Mouse (Mus musculus) MEL (cell line): ENCODE results near the gene Mob4. TPM values are rescaled to one million over a fixed set of nuclear protein-coding genes. Genes with fewer than 3 reads are reported as not detected.

Source experiments
- DNase-seq: peaks from one replicate; pipeline ENCODE4 v3.0.0; 2011; ENCODE audit warnings: low read depth, low spot score
- H3K27ac ChIP-seq: 2 replicates; pipeline ENCODE4 v1.5.1; 2012; ENCODE audit warnings: low read depth, mild to moderate bottlenecking, control low read depth, low read length, moderate library complexity; ENCODE audit not compliant: control insufficient read depth
- H3K27me3 ChIP-seq, 2 experiments: fragments of 150-350 bp in 1 of 2; sonication (generic) in 1 of 2; 2 replicates each; pipeline ENCODE4 v1.6.1; 2012; ENCODE audit warnings: low read length in 2 of 2, mild to moderate bottlenecking in 2 of 2, improper control_type of control experiment in 1 of 2, moderate library complexity in 1 of 2; ENCODE audit not compliant: insufficient read depth in 2 of 2, control insufficient read depth in 1 of 2
- H3K36me3 ChIP-seq, 2 experiments: 2 replicates each; pipeline ENCODE4 v1.6.1; 2012 to 2014; ENCODE audit warnings: low read length in 2 of 2, improper control_type of control experiment in 1 of 2, inconsistent platforms in 1 of 2, mild to moderate bottlenecking in 1 of 2; ENCODE audit not compliant: insufficient read depth in 2 of 2, control insufficient read depth in 1 of 2
- H3K4me1 ChIP-seq, 2 experiments: fragments of 150-350 bp in 1 of 2; sonication (generic) in 1 of 2; 2 replicates each; pipeline ENCODE4 v1.6.1; 2012; ENCODE audit warnings: low read length in 2 of 2, improper control_type of control experiment in 1 of 2, mild to moderate bottlenecking in 1 of 2; ENCODE audit not compliant: insufficient read depth in 2 of 2, control insufficient read depth in 1 of 2
- H3K4me3 ChIP-seq, 2 experiments: fragments of 150-350 bp in 1 of 2; sonication (generic) in 1 of 2; 2 replicates each; pipeline ENCODE4 v1.5.1; 2012; ENCODE audit warnings: low read depth in 2 of 2, low read length in 2 of 2, mild to moderate bottlenecking in 2 of 2, moderate library complexity in 2 of 2, control low read depth in 1 of 2, improper control_type of control experiment in 1 of 2; ENCODE audit not compliant: control insufficient read depth in 1 of 2, insufficient read depth in 1 of 2
- H3K79me2 ChIP-seq: 2 replicates; pipeline ENCODE4 v1.6.1; 2012; ENCODE audit warnings: mild to moderate bottlenecking, low read length, moderate library complexity; ENCODE audit not compliant: control insufficient read depth, poor library complexity, insufficient read depth
- H3K9ac ChIP-seq: 2 replicates; pipeline ENCODE4 v1.6.1; 2012; ENCODE audit warnings: low read depth, mild to moderate bottlenecking, control low read depth, low read length, moderate library complexity; ENCODE audit not compliant: control insufficient read depth, poor library complexity, severe bottlenecking
- H3K9me3 ChIP-seq: fragments of 150-350 bp; sonication (generic); replicated peaks from 2 replicates; pipeline ENCODE4 v1.6.1; 2012; ENCODE audit warnings: mild to moderate bottlenecking, low read length, improper control_type of control experiment, moderate library complexity; ENCODE audit not compliant: insufficient read depth
- BHLHE40 ChIP-seq: IDR thresholded peaks from 2 replicates; pipeline ENCODE4 v1.6.1; 2012; ENCODE audit warnings: low read depth, mild to moderate bottlenecking, inconsistent platforms, low read length, improper control_type of control experiment, borderline replicate concordance
- CTCF ChIP-seq, 3 experiments: IDR thresholded peaks in 2 of 3; conservative IDR thresholded peaks in 1 of 3; 2 replicates each; pipeline ENCODE4 v1.5.1; 2011 to 2012; ENCODE audit warnings: low read length in 3 of 3, low read depth in 2 of 3, mild to moderate bottlenecking in 2 of 3, improper control_type of control experiment in 1 of 3, inconsistent platforms in 1 of 3, mixed read lengths in 1 of 3, moderate library complexity in 1 of 3; ENCODE audit not compliant: control insufficient read depth in 1 of 3, insufficient read depth in 1 of 3, poor library complexity in 1 of 3, severe bottlenecking in 1 of 3
- E2F4 ChIP-seq: IDR thresholded peaks from 2 replicates; pipeline ENCODE4 v1.6.1; 2011; ENCODE audit warnings: low read depth, low read length, improper control_type of control experiment, borderline replicate concordance
- ELF1 ChIP-seq: IDR thresholded peaks from 2 replicates; pipeline ENCODE4 v1.6.1; 2014; ENCODE audit warnings: low read depth, mild to moderate bottlenecking, inconsistent platforms, low read length, improper control_type of control experiment, moderate library complexity
- EP300 ChIP-seq, 2 experiments: IDR thresholded peaks; 2 replicates each; pipeline ENCODE4 v1.6.1; 2011; ENCODE audit warnings: improper control_type of control experiment in 2 of 2, low read length in 2 of 2, low read depth in 1 of 2, mild to moderate bottlenecking in 1 of 2
- ETS1 ChIP-seq: IDR thresholded peaks from 2 replicates; pipeline ENCODE4 v1.6.1; 2012; ENCODE audit warnings: low read depth, mild to moderate bottlenecking, inconsistent platforms, low read length, improper control_type of control experiment, moderate library complexity
- GABPA ChIP-seq: IDR thresholded peaks from 2 replicates; pipeline ENCODE4 v1.6.1; 2012; ENCODE audit warnings: low read depth, mild to moderate bottlenecking, inconsistent platforms, low read length, improper control_type of control experiment, moderate library complexity
- GATA1 ChIP-seq: IDR thresholded peaks from 2 replicates; pipeline ENCODE4 v1.6.1; 2011; ENCODE audit warnings: low read depth, low read length, improper control_type of control experiment
- HCFC1 ChIP-seq: IDR thresholded peaks from 2 replicates; pipeline ENCODE4 v1.6.1; 2012; ENCODE audit warnings: low read depth, mild to moderate bottlenecking, inconsistent platforms, low read length, improper control_type of control experiment, moderate library complexity
- KAT2A ChIP-seq: conservative IDR thresholded peaks from 2 replicates; pipeline ENCODE4 v1.6.1; 2012; ENCODE audit warnings: low read depth, low read length, improper control_type of control experiment, inconsistent platforms
- MAFK ChIP-seq: IDR thresholded peaks from 2 replicates; pipeline ENCODE4 v1.6.1; 2011; ENCODE audit warnings: low read depth, mild to moderate bottlenecking, low read length, improper control_type of control experiment, borderline replicate concordance
- MAX ChIP-seq: IDR thresholded peaks from 2 replicates; pipeline ENCODE4 v1.6.1; 2011; ENCODE audit warnings: low read length, improper control_type of control experiment
- MAZ ChIP-seq: IDR thresholded peaks from 2 replicates; pipeline ENCODE4 v1.6.1; 2012; ENCODE audit warnings: low read depth, mild to moderate bottlenecking, inconsistent platforms, low read length, improper control_type of control experiment
- MXI1 ChIP-seq: IDR thresholded peaks from 2 replicates; pipeline ENCODE4 v1.6.1; 2011; ENCODE audit warnings: mild to moderate bottlenecking, low read depth, low read length, improper control_type of control experiment
- NELFE ChIP-seq: IDR thresholded peaks from 2 replicates; pipeline ENCODE4 v1.6.1; 2011; ENCODE audit warnings: low read depth, low read length, improper control_type of control experiment
- POLR2A ChIP-seq, 2 experiments: IDR thresholded peaks; 2 replicates each; pipeline ENCODE4 v1.6.1; 2011 to 2012; ENCODE audit warnings: low read length in 2 of 2, mild to moderate bottlenecking in 2 of 2, control low read depth in 1 of 2, improper control_type of control experiment in 1 of 2, low read depth in 1 of 2, moderate library complexity in 1 of 2; ENCODE audit not compliant: control insufficient read depth in 1 of 2, insufficient read depth in 1 of 2, poor library complexity in 1 of 2
- POLR2AphosphoS2 ChIP-seq: IDR thresholded peaks from 2 replicates; pipeline ENCODE4 v1.6.1; 2011; ENCODE audit warnings: low read length, improper control_type of control experiment
- RAD21 ChIP-seq: IDR thresholded peaks from 2 replicates; pipeline ENCODE4 v1.6.1; 2011; ENCODE audit warnings: mild to moderate bottlenecking, low read depth, low read length, improper control_type of control experiment
- SIN3A ChIP-seq: IDR thresholded peaks from 2 replicates; pipeline ENCODE4 v1.6.1; 2012; ENCODE audit warnings: low read length, improper control_type of control experiment, inconsistent platforms
- SMC3 ChIP-seq: IDR thresholded peaks from 2 replicates; pipeline ENCODE4 v1.6.1; 2011; ENCODE audit warnings: low read depth, low read length, improper control_type of control experiment
- TBP ChIP-seq: IDR thresholded peaks from 2 replicates; pipeline ENCODE4 v1.8.0; 2011; ENCODE audit warnings: low read depth, low read length, improper control_type of control experiment
- TCF12 ChIP-seq: IDR thresholded peaks from 2 replicates; pipeline ENCODE4 v1.6.1; 2014; ENCODE audit warnings: low read depth, mild to moderate bottlenecking, inconsistent platforms, low read length, improper control_type of control experiment, moderate library complexity
- USF2 ChIP-seq, 2 experiments: IDR thresholded peaks; 2 replicates each; pipeline ENCODE4 v1.6.1; 2011 to 2012; ENCODE audit warnings: improper control_type of control experiment in 2 of 2, low read length in 2 of 2, borderline replicate concordance in 1 of 2, inconsistent platforms in 1 of 2, low read depth in 1 of 2, mild to moderate bottlenecking in 1 of 2; ENCODE audit not compliant: insufficient read depth in 1 of 2
- ZKSCAN1 ChIP-seq: IDR thresholded peaks from 2 replicates; pipeline ENCODE4 v1.6.1; 2012; ENCODE audit warnings: low read depth, mild to moderate bottlenecking, inconsistent platforms, low read length, improper control_type of control experiment, moderate library complexity
- ZMIZ1 ChIP-seq: IDR thresholded peaks from 2 replicates; pipeline ENCODE4 v1.6.1; 2012; ENCODE audit warnings: low read depth, mild to moderate bottlenecking, inconsistent platforms, low read length, improper control_type of control experiment, moderate library complexity
- polyA plus RNA-seq, 2 experiments: library from polyadenylated mRNA; stranded (reverse) in 1 of 2; unstranded in 1 of 2; fragments of >175 nt in 1 of 2; fragments of >200 nt in 1 of 2; gene quantifications; 2 replicates each; pipeline versions ENCODE4 v1.2.1 to v1.2.4; 2012; ENCODE audit warnings: low replicate concordance in 2 of 2, low read depth in 1 of 2; ENCODE audit not compliant: insufficient read length in 2 of 2, insufficient read depth in 1 of 2, missing spikeins in 1 of 2
- total RNA-seq: library from RNA; depleted of rRNA; stranded (reverse); fragments of 300-350 nt; gene quantifications from 2 replicates; pipeline ENCODE4 v1.2.3, GENCODE M21; 2012; rRNA removed

Mob4 gene
- total RNA-seq: 20.7 and 22.0 TPM in 2 replicates
- polyA plus RNA-seq: 10 to 100 TPM; 26.6 to 62.1 TPM

DNA sequence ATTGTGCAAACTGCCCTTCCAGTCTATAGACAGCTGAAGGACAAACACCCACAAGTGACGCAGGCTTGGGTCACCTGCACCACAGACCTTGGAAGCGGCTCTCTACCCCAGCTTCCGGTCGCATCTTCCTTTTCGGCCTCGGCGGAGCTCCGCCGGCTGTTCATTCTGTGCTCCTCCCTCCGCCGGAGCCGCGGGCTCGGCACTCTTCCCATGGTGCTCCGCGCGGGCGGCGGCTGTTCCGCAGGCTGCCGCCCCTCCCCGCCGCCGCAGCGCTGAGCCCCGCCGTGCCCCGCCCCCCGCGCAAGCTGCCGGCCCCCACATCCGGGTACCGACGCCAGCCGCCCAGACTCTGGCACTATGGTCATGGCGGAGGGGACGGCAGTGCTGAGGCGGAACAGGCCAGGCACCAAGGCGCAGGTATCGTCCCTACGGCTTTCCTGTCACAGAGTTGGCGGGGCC lies at the start of gene Mob4:
Gene Mob4 (plus strand): TSS at position 289 of the 459 bp plus-strand sequence.
- TF ChIP-seq GATA1: no peak
- TF ChIP-seq ELF1: peak; percentile 73
- TF ChIP-seq EP300 (IDR thresholded peaks at IDR 0.05; ENCODE audit: low read depth in 1 of 2, low read length in 2 of 2): no peak
- TF ChIP-seq MXI1: peak; percentile 64
- no peak for TF ChIP-seq BHLHE40
- TF ChIP-seq POLR2A (IDR thresholded peaks at IDR 0.05; ENCODE audit: control insufficient read depth in 1 of 2, insufficient read depth in 1 of 2, low read depth in 1 of 2, low read length in 2 of 2, poor library complexity in 1 of 2): peak; percentile 81 to 89; a peak in 3 of 4 replicates
- TF ChIP-seq GABPA: no peak
- no peak for TF ChIP-seq E2F4
- 0 out of 6 replicates have a peak, but pooled peaks of 1 of the 3 experiments have one; percentile 9 for TF ChIP-seq CTCF (IDR thresholded peaks at IDR 0.05 in 2 of 3, conservative IDR thresholded peaks at IDR 0.05 in 1 of 3; ENCODE audit: control insufficient read depth in 1 of 3, insufficient read depth in 1 of 3, low read depth in 2 of 3, low read length in 3 of 3, poor library complexity in 1 of 3, severe bottlenecking in 1 of 3)
- no peak for TF ChIP-seq ZKSCAN1
- peak; percentile 75 for TF ChIP-seq NELFE
- peak; percentile 64; the same call in 1 of the 2 replicates for TF ChIP-seq POLR2AphosphoS2
- TF ChIP-seq MAFK: no peak
- TF ChIP-seq ZMIZ1: peak; percentile 47; the same call in 1 of the 2 replicates
- TF ChIP-seq SMC3: no peak
- no peak for TF ChIP-seq TCF12
- TF ChIP-seq MAZ: peak; percentile 89
- TF ChIP-seq MAX: no peak
- no peak for TF ChIP-seq RAD21
- peak; percentile 87 for TF ChIP-seq TBP
- TF ChIP-seq KAT2A: peak; percentile 44; the same call in 1 of the 2 replicates
- TF ChIP-seq USF2 (IDR thresholded peaks at IDR 0.05; ENCODE audit: borderline replicate concordance in 1 of 2, insufficient read depth in 1 of 2, low read depth in 1 of 2, low read length in 2 of 2): no peak
- peak; percentile 71 for TF ChIP-seq ETS1
- 0 out of 2 replicates have a peak, but pooled peaks have one; percentile 78 for TF ChIP-seq SIN3A
- TF ChIP-seq HCFC1: peak; percentile 82
- Histone ChIP-seq H3K36me3 (peaks cover 2 to 27% of the 10 kb centered on the region in 2 experiments; a peak in 3 of 4 replicates), H3K27ac (peak within 1 kb of the TSS; percentile 94), H3K4me3 (peak within 1 kb of the TSS; percentile 85 to 99), H3K79me2 (peaks cover 38% of the 10 kb centered on the region), H3K9me3 (no peaks in the 10 kb centered on the region), H3K27me3 (no peaks in the 10 kb centered on the region), H3K4me1 (peaks cover 0 to 16% of the 10 kb centered on the region in 2 experiments; a peak in 3 of 4 replicates), H3K9ac (peak within 1 kb of the TSS; percentile 98)
- DNase-seq: peak; percentile 94
